In genomic region chr5:91047987-91048386, GRCm38 (mm10) we compare ENCODE assay signal across 20 mouse cellular contexts. TPM values are rescaled to one million over a fixed set of nuclear protein-coding genes. Genes with fewer than 3 reads are reported as not detected.
"Had no signal": no experiment of that assay in that cellular context is flagged by ENCODE, and none has a peak within 500 bp of the region (broad histone marks: within the 10 kb centered on the region; RNA-seq: fewer than 3 reads in every experiment).

No protein-coding gene starts in this region.

- H3K4me3 ChIP-seq: limb, embryonic 12.5 days; limb, embryonic 15.5 days had no signal

- H3K36me3 ChIP-seq: limb, embryonic 12.5 days; limb, embryonic 15.5 days had no signal

- H3K9ac ChIP-seq: limb, embryonic 12.5 days; limb, embryonic 15.5 days; liver, embryonic 14.5 days; liver, postnatal 0 days had no signal

- H3K9me3 ChIP-seq: limb, embryonic 12.5 days; limb, embryonic 15.5 days had no signal

- H3K27ac ChIP-seq: limb, embryonic 12.5 days; limb, embryonic 15.5 days; liver, embryonic 14.5 days had no signal

- DNase-seq: kidney, adult 2 months; kidney, postnatal 14 days; kidney, postnatal 4 days; left cerebral cortex, postnatal 4 days; liver, postnatal 0 days; lung, postnatal 36 days; midbrain, embryonic 14.5 days; thymus, postnatal 25 days had no signal

- H3K27me3 ChIP-seq: limb, embryonic 12.5 days had no signal

- H3K4me2 ChIP-seq: limb, embryonic 12.5 days; limb, embryonic 15.5 days; liver, embryonic 11.5 days; midbrain, embryonic 11.5 days had no signal

- ATAC-seq: liver, postnatal 0 days had no signal

- H3K4me1 ChIP-seq: limb, embryonic 12.5 days; limb, embryonic 15.5 days had no signal

RNA-seq across cellular contexts. Expression of gene Epgn, which starts 20.7 kb away (rescaled TPM):
- polyA plus RNA-seq: intestine, embryonic 14.5 days; kidney, adult 2 months; kidney, embryonic 14.5 days; liver, postnatal 0 days; midbrain, postnatal 0 days; small intestine, adult 2 months; spleen, adult 2 months had no signal

RNA-seq across cellular contexts. Expression of gene Ereg, which starts 26.4 kb away (rescaled TPM):
- polyA plus RNA-seq: kidney, embryonic 14.5 days; limb, embryonic 12.5 days; midbrain, embryonic 11.5 days; midbrain, embryonic 14.5 days; midbrain, postnatal 0 days; neural tube, embryonic 11.5 days; neural tube, embryonic 14.5 days; spleen, adult 2 months had no signal
